Mouse (Mus musculus): Measurements from ENCODE around the gene Rap1b.

GRCm38 (mm10) chr10:117839737-117840136 lies 6.1 kb downstream of the Rap1b start:
- TF ChIP-seq POLR2A (IDR thresholded peaks at IDR 0.05; ENCODE audit: low read depth, low read length) (no peak), CTCF (IDR thresholded peaks at IDR 0.05; ENCODE audit: extremely low read depth, insufficient read length, insufficient replicate concordance, low read depth, low read length) (no peak)
